Mouse (Mus musculus) urinary bladder, adult 18-20 months (tissue): ENCODE results near the gene Bin2.
"Not testable (repeated sequence)": the region's sequence is repeated elsewhere in the genome, so short reads cannot be mapped to it uniquely, and the experiment has no call there.

Experiments used
- DNase-seq, 2 experiments: peaks; one replicate each; pipeline ENCODE4 v3.0.0; 2022; ENCODE audit warnings: low spot score in 2 of 2, mixed read lengths in 2 of 2

The Bin2 gene

GRCm38 (mm10) chr15:100650111-100650510 lies 19.2 kb downstream of the Bin2 start:
- no peak for DNase-seq

- no peak for DNase-seq
These were observed 23.2 kb downstream of the Bin2 start for GRCm38 (mm10) chr15:100646161-100646560.

- no peak for DNase-seq
These were observed 26.9 kb downstream of the Bin2 start for GRCm38 (mm10) chr15:100642451-100642850.

GRCm38 (mm10) chr15:100641226-100641810 lies 28.0 kb downstream of the Bin2 start:
- no peak for DNase-seq

- DNase-seq: peak in 1 of 2 experiments; percentile 42
These were observed 29.2 kb downstream of the Bin2 start for GRCm38 (mm10) chr15:100639972-100640750.

- DNase-seq: no peak
These were observed 31.7 kb downstream of the Bin2 start for GRCm38 (mm10) chr15:100637661-100638060.

- peak; percentile 42 to 56 for DNase-seq
These were observed 32.5 kb downstream of the Bin2 start, which contains the start of gene Smagp for GRCm38 (mm10) chr15:100636700-100637501. Gene Smagp, minus strand, starts transcription at chr15:100636940.

GRCm38 (mm10) chr15:100635851-100636645 lies 33.3 kb downstream of the Bin2 start:
- DNase-seq: peak in 1 of 2 experiments; percentile 31

- no peak for DNase-seq
These were observed 34.1 kb downstream of the Bin2 start for GRCm38 (mm10) chr15:100635239-100635638.

GRCm38 (mm10) chr15:100633341-100633740 lies 36.0 kb downstream of the Bin2 start:
- DNase-seq: no peak

GRCm38 (mm10) chr15:100632323-100632722 lies 37.0 kb downstream of the Bin2 start:
- DNase-seq: no peak

GRCm38 (mm10) chr15:100631454-100632170 lies 37.7 kb downstream of the Bin2 start:
- DNase-seq: no peak

GRCm38 (mm10) chr15:100630126-100630525 lies 39.2 kb downstream of the Bin2 start:
- DNase-seq: no peak

GRCm38 (mm10) chr15:100628797-100629196 lies 40.6 kb downstream of the Bin2 start:
- no peak for DNase-seq

- no peak for DNase-seq
These were observed 41.5 kb downstream of the Bin2 start for GRCm38 (mm10) chr15:100627774-100628370.

GRCm38 (mm10) chr15:100627287-100627686 lies 42.1 kb downstream of the Bin2 start:
- no peak for DNase-seq

GRCm38 (mm10) chr15:100624435-100624834 lies 44.9 kb downstream of the Bin2 start:
- no peak for DNase-seq

- no peak for DNase-seq
These were observed 45.6 kb downstream of the Bin2 start for GRCm38 (mm10) chr15:100623754-100624153.

GRCm38 (mm10) chr15:100622164-100622563 lies 47.2 kb downstream of the Bin2 start:
- no peak for DNase-seq

- DNase-seq: not testable (repeated sequence)
These were observed 47.7 kb downstream of the Bin2 start for GRCm38 (mm10) chr15:100621671-100622070.
